Mouse (Mus musculus) adrenal gland, adult 18-20 months (tissue): ENCODE results near the gene Rrp1b. TPM values are rescaled to one million over a fixed set of nuclear protein-coding genes. Genes with fewer than 3 reads are reported as not detected.

ENCODE experiments used
- DNase-seq, 2 experiments: peaks; one replicate each; pipeline ENCODE4 v3.0.0; 2021 to 2022; ENCODE audit warnings: low spot score in 2 of 2
- total RNA-seq, 2 experiments: library from RNA; stranded (reverse); gene quantifications; 1 replicate in 1 of 2; 2 replicates in 1 of 2; pipeline ENCODE4 v1.2.3; 2021

Rrp1b gene
- total RNA-seq, 2 experiments from 2014 or later: 26.0 to 29.9 TPM

GRCm38 (mm10) chr17:32028301-32028700, 7.6 kb upstream of the Rrp1b start:
- no peak for DNase-seq

- DNase-seq: no peak
Measured at GRCm38 (mm10) chr17:32031684-32032083, 4.2 kb upstream of the Rrp1b start.

GRCm38 (mm10) chr17:32034322-32034721, 1.6 kb upstream of the Rrp1b start:
- DNase-seq: no peak

GRCm38 (mm10) chr17:32036509-32037438, 874 bp downstream of the Rrp1b start:
- DNase-seq: no peak

GRCm38 (mm10) chr17:32040263-32040662, 4.4 kb downstream of the Rrp1b start:
- no peak for DNase-seq

GRCm38 (mm10) chr17:32046541-32046940, 10.6 kb downstream of the Rrp1b start:
- no peak for DNase-seq

GRCm38 (mm10) chr17:32048351-32048750, 12.5 kb downstream of the Rrp1b start:
- no peak for DNase-seq

- DNase-seq: no peak
Measured at GRCm38 (mm10) chr17:32049914-32050313, 14.0 kb downstream of the Rrp1b start.

GRCm38 (mm10) chr17:32050609-32051008, 14.7 kb downstream of the Rrp1b start:
- DNase-seq: no peak

- DNase-seq: no peak
Measured at GRCm38 (mm10) chr17:32052237-32053080, 16.6 kb downstream of the Rrp1b start.

GRCm38 (mm10) chr17:32053677-32054076, 17.8 kb downstream of the Rrp1b start:
- no peak for DNase-seq

- no peak for DNase-seq
Measured at GRCm38 (mm10) chr17:32057843-32058242, 21.9 kb downstream of the Rrp1b start.

GRCm38 (mm10) chr17:32059084-32059483, 23.2 kb downstream of the Rrp1b start:
- DNase-seq: no peak

- no peak for DNase-seq
Measured at GRCm38 (mm10) chr17:32061219-32061618, 25.3 kb downstream of the Rrp1b start.

- DNase-seq: no peak
Measured at GRCm38 (mm10) chr17:32063654-32064053, 27.8 kb downstream of the Rrp1b start.

GRCm38 (mm10) chr17:32064762-32065161, 28.9 kb downstream of the Rrp1b start:
- DNase-seq: peak in 1 of 2 experiments; percentile 23

GRCm38 (mm10) chr17:32067541-32067940, 31.6 kb downstream of the Rrp1b start:
- DNase-seq: no peak

- peak in 1 of 2 experiments; percentile 39 for DNase-seq
Measured at GRCm38 (mm10) chr17:32068381-32068780, 32.5 kb downstream of the Rrp1b start.

- no peak for DNase-seq
Measured at GRCm38 (mm10) chr17:32068810-32069209, 32.9 kb downstream of the Rrp1b start.

- peak; percentile 92 to 95 for DNase-seq
Measured at GRCm38 (mm10) chr17:32073359-32073758, 37.5 kb downstream of the Rrp1b start.

GRCm38 (mm10) chr17:32074658-32075057, 38.8 kb downstream of the Rrp1b start:
- DNase-seq: no peak

GRCm38 (mm10) chr17:32075164-32075563, 39.3 kb downstream of the Rrp1b start:
- peak; percentile 41 to 44 for DNase-seq
